Mouse (Mus musculus): ENCODE data around the gene Rps18. TPM values are rescaled to one million over a fixed set of nuclear protein-coding genes. Genes with fewer than 3 reads are reported as not detected.

The Rps18 gene
- polyA plus RNA-seq, 1 experiment from 2014 or later, result 1,781 TPM

DNA sequence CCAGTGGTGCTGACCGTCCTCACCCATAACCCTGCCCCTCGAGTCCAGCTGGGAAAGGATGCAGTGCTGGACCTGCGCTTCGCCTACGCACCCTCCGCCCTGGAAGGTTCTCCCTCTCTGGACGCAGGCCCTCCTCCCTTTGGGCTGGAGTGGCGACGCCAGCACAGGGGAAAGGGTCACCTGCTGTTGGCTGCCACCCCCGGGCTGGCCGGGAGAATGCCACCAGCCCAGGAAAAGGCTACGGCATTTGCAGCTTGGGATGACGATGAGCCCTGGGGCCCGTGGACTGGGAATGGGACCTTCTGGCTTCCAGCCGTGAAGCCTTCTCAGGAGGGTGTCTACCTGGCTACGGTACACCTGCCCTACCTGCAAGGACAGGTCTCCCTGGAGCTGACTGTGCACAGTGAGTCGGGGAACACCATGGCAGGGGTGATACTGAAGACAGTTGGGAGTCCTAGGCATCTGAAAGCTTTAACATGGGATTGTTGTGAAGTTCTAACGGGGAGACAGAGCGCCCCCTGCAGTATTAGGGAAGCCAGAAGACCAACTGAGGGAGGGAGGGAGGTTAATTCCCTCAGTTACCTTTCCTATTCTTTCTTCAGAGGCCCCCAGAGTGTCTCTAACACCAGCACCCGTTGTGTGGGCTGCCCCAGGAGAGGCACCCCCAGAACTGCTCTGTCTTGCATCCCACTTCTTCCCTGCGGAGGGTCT lies 30.2 kb downstream of the Rps18 start:
- Histone ChIP-seq H3K4me1 (replicated peaks; ENCODE audit: control insufficient read depth, insufficient read depth) (0 out of 2 replicates have a peak, but pooled peaks cover 3% of the 10 kb centered on the region), H3K9ac (ENCODE audit: low read length) (no peak overlapping the region), H3K4me3 (ENCODE audit: low read depth, low read length) (no peak overlapping the region), H3K27me3 (ENCODE audit: control insufficient read depth, insufficient read depth, low read length) (no peaks in the 10 kb centered on the region), H3K36me3 (ENCODE audit: control insufficient read depth, insufficient read depth, low read length) (peaks cover 9% of the 10 kb centered on the region; the same call in 1 of the 2 replicates), H3K27ac (replicated peaks) (no peak overlapping the region), H3K4me2 (replicated peaks; ENCODE audit: low read depth) (no peak overlapping the region), H3K9me3 (ENCODE audit: control insufficient read depth, low read length) (no peaks in the 10 kb centered on the region)
- WGBS, result 83% methylated on average over 21 of the region's 21 CpGs
- TF ChIP-seq CTCF (IDR thresholded peaks at IDR 0.05; ENCODE audit: low read depth), result peak; percentile 47
- TF ChIP-seq EP300 (optimal IDR thresholded peaks at IDR 0.05), result no peak
- DNase-seq (ENCODE audit: low spot score) (peak; percentile 15), ATAC-seq (ENCODE audit: low FRiP score, low TSS enrichment) (no peak)

DNA sequence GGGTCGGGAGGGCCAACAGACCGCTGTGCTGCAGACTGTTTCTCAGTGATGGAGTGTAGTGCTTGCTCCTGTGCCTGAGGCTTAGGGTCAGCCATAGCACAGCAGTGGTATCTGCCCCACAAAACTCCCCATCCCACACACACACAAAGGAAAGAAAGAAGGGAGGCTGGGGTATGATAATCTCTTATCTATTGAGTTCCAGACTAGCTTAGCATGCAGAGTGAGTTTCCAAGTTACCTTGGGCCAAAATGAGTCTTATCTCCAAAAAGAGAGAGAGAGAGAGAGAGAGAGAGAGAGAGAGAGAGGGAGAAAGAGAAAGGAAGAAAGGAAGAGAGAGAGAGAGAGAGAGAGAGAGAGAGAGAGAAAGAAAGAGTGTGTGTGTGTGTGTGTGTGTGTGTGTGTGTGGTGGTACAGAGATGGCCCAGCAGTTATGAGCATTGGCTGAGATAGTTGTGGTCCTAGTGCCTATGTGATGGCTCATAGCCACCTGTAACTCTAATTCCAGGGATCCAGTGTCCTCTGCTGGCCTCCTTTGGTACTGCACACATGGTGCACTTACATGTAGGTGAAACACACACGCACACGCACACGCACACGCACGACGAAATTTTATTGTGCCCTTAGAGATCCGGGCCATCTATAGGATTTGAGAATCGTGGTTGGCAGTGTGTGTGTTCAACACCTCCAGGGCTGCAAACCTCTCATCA lies 31.1 kb downstream of the Rps18 start:
- Histone ChIP-seq H3K4me2 (replicated peaks; ENCODE audit: low read depth) (no peak overlapping the region), H3K36me3 (ENCODE audit: control insufficient read depth, insufficient read depth, low read length) (peaks cover 9% of the 10 kb centered on the region; the same call in 1 of the 2 replicates), H3K27ac (replicated peaks) (no peak overlapping the region), H3K9me3 (ENCODE audit: control insufficient read depth, low read length) (no peaks in the 10 kb centered on the region), H3K4me1 (replicated peaks; ENCODE audit: control insufficient read depth, insufficient read depth) (0 out of 2 replicates have a peak, but pooled peaks cover 3% of the 10 kb centered on the region), H3K27me3 (ENCODE audit: control insufficient read depth, insufficient read depth, low read length) (no peaks in the 10 kb centered on the region), H3K4me3 (ENCODE audit: low read depth, low read length) (no peak overlapping the region), H3K9ac (ENCODE audit: low read length) (no peak overlapping the region)
- no peak for ATAC-seq (ENCODE audit: low FRiP score, low TSS enrichment)
- DNase-seq (ENCODE audit: low spot score), result peak; percentile 58
- WGBS, result 87% methylated on average over 10 of the region's 10 CpGs
- peak; percentile 69 for TF ChIP-seq CTCF (IDR thresholded peaks at IDR 0.05; ENCODE audit: low read depth)
- TF ChIP-seq EP300 (optimal IDR thresholded peaks at IDR 0.05), result no peak

DNA sequence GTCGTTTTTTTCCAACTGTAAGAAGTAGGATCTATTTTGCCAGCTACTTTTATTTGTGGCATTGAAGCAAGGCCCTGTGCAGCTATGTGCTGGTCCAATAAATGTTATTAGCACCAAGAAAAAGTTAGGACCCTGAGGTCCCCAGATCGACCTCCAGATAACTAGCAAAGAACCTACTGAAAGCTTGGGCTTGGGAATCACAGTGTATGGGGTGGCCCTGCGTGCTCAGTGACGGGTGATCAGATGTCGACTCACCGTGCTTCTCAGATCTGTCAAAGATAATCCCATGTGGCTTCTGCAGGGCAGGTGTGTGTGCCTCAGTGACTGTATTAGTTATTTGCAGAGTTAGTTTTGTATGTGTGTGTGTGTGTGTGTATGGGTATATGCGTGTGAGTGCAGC lies 34.4 kb downstream of the Rps18 start:
- H3K27me3 ChIP-seq (ENCODE audit: control insufficient read depth, insufficient read depth, low read length), result no peaks in the 10 kb centered on the region
- TF ChIP-seq EP300 (optimal IDR thresholded peaks at IDR 0.05), result no peak
- TF ChIP-seq CTCF (IDR thresholded peaks at IDR 0.05; ENCODE audit: low read depth), result no peak
- H3K36me3 ChIP-seq (ENCODE audit: control insufficient read depth, insufficient read depth, low read length), result peaks cover 7% of the 10 kb centered on the region; the same call in 1 of the 2 replicates
- H3K27ac ChIP-seq (replicated peaks), result no peak overlapping the region
- ATAC-seq (ENCODE audit: low FRiP score, low TSS enrichment), result no peak
- no peak for DNase-seq (ENCODE audit: low spot score)
- 85% methylated on average over 7 of the region's 7 CpGs for WGBS
- no peak overlapping the region; the same call in 1 of the 2 replicates for H3K4me2 ChIP-seq (replicated peaks; ENCODE audit: low read depth)
- H3K4me3 ChIP-seq (ENCODE audit: low read depth, low read length), result no peak overlapping the region
- no peaks in the 10 kb centered on the region for H3K9me3 ChIP-seq (ENCODE audit: control insufficient read depth, low read length)
- H3K4me1 ChIP-seq (replicated peaks; ENCODE audit: control insufficient read depth, insufficient read depth), result no peaks in the 10 kb centered on the region
- H3K9ac ChIP-seq (ENCODE audit: low read length), result no peak overlapping the region

DNA sequence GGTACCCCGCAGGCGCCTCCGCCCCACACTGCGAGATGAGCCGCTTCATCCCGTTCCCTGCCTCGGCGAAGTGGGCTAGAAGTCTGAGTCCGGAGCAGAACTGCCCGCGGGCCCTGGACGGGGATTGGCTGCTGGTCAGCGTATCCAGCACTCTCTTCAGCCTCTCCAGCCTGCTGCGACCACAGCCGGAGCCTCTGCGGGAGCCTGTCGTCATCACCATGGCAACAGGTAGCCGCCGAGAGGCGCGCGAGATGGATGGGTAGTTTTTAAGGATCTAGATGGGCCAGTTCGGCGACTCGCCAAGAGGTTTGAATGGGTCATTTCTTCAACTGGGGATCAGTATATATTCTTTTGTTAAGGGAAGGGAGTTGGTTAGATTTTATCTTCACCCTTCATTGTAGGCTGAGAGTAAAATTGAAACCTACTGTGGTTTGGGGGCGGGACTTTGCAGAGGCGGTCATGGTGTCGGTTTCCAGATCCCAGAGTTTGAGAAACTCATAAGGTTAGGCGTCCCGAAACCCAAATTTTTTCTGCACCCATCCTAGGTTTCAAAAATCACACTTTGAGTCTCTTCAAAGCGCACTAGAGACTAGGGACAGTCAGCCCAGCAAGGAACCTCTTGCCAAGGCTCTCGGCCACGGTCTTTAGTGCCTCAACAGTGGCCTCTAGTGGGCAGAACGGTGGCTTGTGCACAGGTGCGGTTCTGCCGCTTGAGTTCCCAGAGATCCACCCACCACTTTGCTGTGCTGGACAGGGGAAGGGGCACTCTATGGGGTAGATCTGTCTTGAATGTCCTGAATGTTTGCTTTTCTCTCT lies 35.3 kb downstream of the Rps18 start:
- under 1% methylated on average over 36 of the region's 36 CpGs for WGBS
- DNase-seq (ENCODE audit: low spot score), result peak; percentile 90
- Histone ChIP-seq H3K9ac (ENCODE audit: low read length) (peak overlapping the region; percentile 82), H3K4me3 (ENCODE audit: low read depth, low read length) (peak overlapping the region; percentile 77), H3K9me3 (ENCODE audit: control insufficient read depth, low read length) (no peaks in the 10 kb centered on the region), H3K27me3 (ENCODE audit: control insufficient read depth, insufficient read depth, low read length) (no peaks in the 10 kb centered on the region), H3K4me2 (replicated peaks; ENCODE audit: low read depth) (peak overlapping the region; percentile 96), H3K4me1 (replicated peaks; ENCODE audit: control insufficient read depth, insufficient read depth) (no peaks in the 10 kb centered on the region), H3K27ac (replicated peaks) (peak overlapping the region; percentile 89), H3K36me3 (ENCODE audit: control insufficient read depth, insufficient read depth, low read length) (peaks cover 3% of the 10 kb centered on the region; the same call in 1 of the 2 replicates)
- TF ChIP-seq CTCF (IDR thresholded peaks at IDR 0.05; ENCODE audit: low read depth), result peak; percentile 91
- no peak for TF ChIP-seq EP300 (optimal IDR thresholded peaks at IDR 0.05)
- peak; percentile 9; the same call in 1 of the 2 replicates for ATAC-seq (ENCODE audit: low FRiP score, low TSS enrichment)

DNA sequence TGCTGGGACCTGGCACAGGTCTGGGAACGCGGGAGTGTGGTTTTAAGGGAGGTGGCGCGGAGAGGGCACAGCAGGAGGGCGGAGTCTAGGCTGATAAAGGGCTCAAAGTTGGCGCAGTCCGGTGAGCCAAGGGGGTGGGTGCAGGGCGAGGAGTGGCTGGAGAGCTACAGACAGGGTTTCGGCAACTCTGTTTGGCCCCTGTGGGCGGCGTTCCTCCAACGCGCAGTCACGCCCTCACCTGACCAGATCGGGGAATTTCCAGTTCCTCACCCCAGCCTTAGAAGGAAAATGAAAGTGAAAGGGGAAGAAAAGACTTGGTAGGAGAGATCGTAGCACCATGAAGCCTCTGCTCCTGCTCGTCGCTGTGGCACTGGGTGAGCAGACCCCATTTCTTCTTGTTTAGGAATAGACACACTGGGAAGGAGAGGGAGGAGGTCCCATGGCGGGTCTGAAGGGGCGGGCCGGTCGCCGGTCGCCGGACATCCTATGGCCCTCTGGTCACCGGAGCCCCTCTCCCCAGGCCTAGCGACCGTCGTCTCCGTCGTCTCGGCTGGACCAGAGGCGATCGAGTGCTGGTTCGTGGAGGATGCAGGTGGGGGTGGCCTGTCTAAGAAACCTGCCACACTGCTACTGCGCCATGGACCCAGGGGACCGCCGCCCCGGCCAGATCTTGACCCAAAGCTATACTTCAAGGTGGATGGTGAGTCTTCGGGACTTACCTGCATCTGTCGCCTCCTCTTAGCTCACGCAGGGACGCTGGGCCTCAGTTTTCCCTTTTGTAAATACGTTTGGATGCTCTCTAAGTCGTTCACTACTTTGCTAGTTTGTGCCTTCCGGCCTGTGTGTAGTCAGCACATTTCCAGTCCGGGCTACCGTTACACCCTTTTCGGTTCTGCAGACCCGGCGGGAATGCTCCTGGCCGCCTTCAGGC lies 36.2 kb downstream of the Rps18 start:
- under 1% methylated on average over 51 of the region's 52 CpGs for WGBS
- ATAC-seq (ENCODE audit: low FRiP score, low TSS enrichment) (peak; percentile 75), DNase-seq (ENCODE audit: low spot score) (peak; percentile 95)
- Histone ChIP-seq H3K4me2 (replicated peaks; ENCODE audit: low read depth) (peak overlapping the region; percentile 96), H3K4me3 (ENCODE audit: low read depth, low read length) (peak overlapping the region; percentile 77), H3K27ac (replicated peaks) (peak overlapping the region; percentile 89), H3K4me1 (replicated peaks; ENCODE audit: control insufficient read depth, insufficient read depth) (no peaks in the 10 kb centered on the region), H3K36me3 (ENCODE audit: control insufficient read depth, insufficient read depth, low read length) (peaks cover 3% of the 10 kb centered on the region; the same call in 1 of the 2 replicates), H3K9me3 (ENCODE audit: control insufficient read depth, low read length) (no peaks in the 10 kb centered on the region), H3K9ac (ENCODE audit: low read length) (peak overlapping the region; percentile 82), H3K27me3 (ENCODE audit: control insufficient read depth, insufficient read depth, low read length) (no peaks in the 10 kb centered on the region)
- TF ChIP-seq CTCF (IDR thresholded peaks at IDR 0.05; ENCODE audit: low read depth) (peak; percentile 61), EP300 (optimal IDR thresholded peaks at IDR 0.05) (no peak)

All from stomach, postnatal 0 days (tissue).